Mouse (Mus musculus) MEL (cell line): ENCODE data around the gene Gm10203. TPM values are rescaled to one million over a fixed set of nuclear protein-coding genes. Genes with fewer than 3 reads are reported as not detected.

Experiments used
- DNase-seq: peaks from one replicate; pipeline ENCODE4 v3.0.0; 2011; ENCODE audit warnings: low read depth, low spot score
- H3K27ac ChIP-seq: 2 replicates; pipeline ENCODE4 v1.5.1; 2012; ENCODE audit warnings: low read depth, mild to moderate bottlenecking, control low read depth, low read length, moderate library complexity; ENCODE audit not compliant: control insufficient read depth
- H3K27me3 ChIP-seq, 2 experiments: fragments of 150-350 bp in 1 of 2; sonication (generic) in 1 of 2; 2 replicates each; pipeline ENCODE4 v1.6.1; 2012; ENCODE audit warnings: low read length in 2 of 2, mild to moderate bottlenecking in 2 of 2, improper control_type of control experiment in 1 of 2, moderate library complexity in 1 of 2; ENCODE audit not compliant: insufficient read depth in 2 of 2, control insufficient read depth in 1 of 2
- H3K36me3 ChIP-seq, 2 experiments: 2 replicates each; pipeline ENCODE4 v1.6.1; 2012 to 2014; ENCODE audit warnings: low read length in 2 of 2, improper control_type of control experiment in 1 of 2, inconsistent platforms in 1 of 2, mild to moderate bottlenecking in 1 of 2; ENCODE audit not compliant: insufficient read depth in 2 of 2, control insufficient read depth in 1 of 2
- H3K4me1 ChIP-seq, 2 experiments: fragments of 150-350 bp in 1 of 2; sonication (generic) in 1 of 2; 2 replicates each; pipeline ENCODE4 v1.6.1; 2012; ENCODE audit warnings: low read length in 2 of 2, improper control_type of control experiment in 1 of 2, mild to moderate bottlenecking in 1 of 2; ENCODE audit not compliant: insufficient read depth in 2 of 2, control insufficient read depth in 1 of 2
- H3K4me3 ChIP-seq, 2 experiments: fragments of 150-350 bp in 1 of 2; sonication (generic) in 1 of 2; 2 replicates each; pipeline ENCODE4 v1.5.1; 2012; ENCODE audit warnings: low read depth in 2 of 2, low read length in 2 of 2, mild to moderate bottlenecking in 2 of 2, moderate library complexity in 2 of 2, control low read depth in 1 of 2, improper control_type of control experiment in 1 of 2; ENCODE audit not compliant: control insufficient read depth in 1 of 2, insufficient read depth in 1 of 2
- H3K79me2 ChIP-seq: 2 replicates; pipeline ENCODE4 v1.6.1; 2012; ENCODE audit warnings: mild to moderate bottlenecking, low read length, moderate library complexity; ENCODE audit not compliant: control insufficient read depth, poor library complexity, insufficient read depth
- H3K9ac ChIP-seq: 2 replicates; pipeline ENCODE4 v1.6.1; 2012; ENCODE audit warnings: low read depth, mild to moderate bottlenecking, control low read depth, low read length, moderate library complexity; ENCODE audit not compliant: control insufficient read depth, poor library complexity, severe bottlenecking
- H3K9me3 ChIP-seq: fragments of 150-350 bp; sonication (generic); replicated peaks from 2 replicates; pipeline ENCODE4 v1.6.1; 2012; ENCODE audit warnings: mild to moderate bottlenecking, low read length, improper control_type of control experiment, moderate library complexity; ENCODE audit not compliant: insufficient read depth
- CHD1 ChIP-seq: IDR thresholded peaks from 2 replicates; pipeline ENCODE4 v1.6.1; 2012; ENCODE audit warnings: low read depth, mild to moderate bottlenecking, inconsistent platforms, low read length, improper control_type of control experiment
- GABPA ChIP-seq: IDR thresholded peaks from 2 replicates; pipeline ENCODE4 v1.6.1; 2012; ENCODE audit warnings: low read depth, mild to moderate bottlenecking, inconsistent platforms, low read length, improper control_type of control experiment, moderate library complexity
- JUND ChIP-seq: IDR thresholded peaks from 2 replicates; pipeline ENCODE4 v1.6.1; 2011; ENCODE audit warnings: low read depth, mild to moderate bottlenecking, improper control_type of control experiment, low read length
- MAFK ChIP-seq: IDR thresholded peaks from 2 replicates; pipeline ENCODE4 v1.6.1; 2011; ENCODE audit warnings: low read depth, mild to moderate bottlenecking, low read length, improper control_type of control experiment, borderline replicate concordance
- MEF2A ChIP-seq: IDR thresholded peaks from 2 replicates; pipeline ENCODE4 v1.6.1; 2014; ENCODE audit warnings: low read depth, mild to moderate bottlenecking, inconsistent platforms, low read length, improper control_type of control experiment; ENCODE audit not compliant: poor library complexity, insufficient replicate concordance, severe bottlenecking; ENCODE audit errors: extremely low read depth
- MXI1 ChIP-seq: IDR thresholded peaks from 2 replicates; pipeline ENCODE4 v1.6.1; 2011; ENCODE audit warnings: mild to moderate bottlenecking, low read depth, low read length, improper control_type of control experiment
- MYB ChIP-seq: IDR thresholded peaks from 2 replicates; pipeline ENCODE4 v1.6.1; 2011; ENCODE audit warnings: mild to moderate bottlenecking, low read depth, low read length, improper control_type of control experiment
- POLR2AphosphoS2 ChIP-seq: IDR thresholded peaks from 2 replicates; pipeline ENCODE4 v1.6.1; 2011; ENCODE audit warnings: low read length, improper control_type of control experiment
- POLR2AphosphoS5 ChIP-seq: IDR thresholded peaks from 2 replicates; pipeline ENCODE4 v1.6.1; 2012; ENCODE audit warnings: low read depth, borderline replicate concordance, mild to moderate bottlenecking, inconsistent platforms, low read length, moderate library complexity, mixed read lengths
- RAD21 ChIP-seq: IDR thresholded peaks from 2 replicates; pipeline ENCODE4 v1.6.1; 2011; ENCODE audit warnings: mild to moderate bottlenecking, low read depth, low read length, improper control_type of control experiment
- RCOR1 ChIP-seq: IDR thresholded peaks from 2 replicates; pipeline ENCODE4 v1.6.1; 2012; ENCODE audit warnings: low read depth, mild to moderate bottlenecking, inconsistent platforms, low read length, improper control_type of control experiment
- TAL1 ChIP-seq: IDR thresholded peaks from 2 replicates; pipeline ENCODE4 v1.6.1; 2012; ENCODE audit warnings: mild to moderate bottlenecking, inconsistent platforms, low read length, moderate library complexity, mixed read lengths
- UBTF ChIP-seq: IDR thresholded peaks from 2 replicates; pipeline ENCODE4 v1.6.1; 2012; ENCODE audit warnings: low read depth, mild to moderate bottlenecking, inconsistent platforms, low read length, improper control_type of control experiment, moderate library complexity, borderline replicate concordance; ENCODE audit not compliant: insufficient read depth
- USF2 ChIP-seq, 2 experiments: IDR thresholded peaks; 2 replicates each; pipeline ENCODE4 v1.6.1; 2011 to 2012; ENCODE audit warnings: improper control_type of control experiment in 2 of 2, low read length in 2 of 2, borderline replicate concordance in 1 of 2, inconsistent platforms in 1 of 2, low read depth in 1 of 2, mild to moderate bottlenecking in 1 of 2; ENCODE audit not compliant: insufficient read depth in 1 of 2
- ZC3H11A ChIP-seq: IDR thresholded peaks from 2 replicates; pipeline ENCODE4 v1.6.1; 2012; ENCODE audit warnings: low read depth, mild to moderate bottlenecking, inconsistent platforms, low read length, improper control_type of control experiment
- ZKSCAN1 ChIP-seq: IDR thresholded peaks from 2 replicates; pipeline ENCODE4 v1.6.1; 2012; ENCODE audit warnings: low read depth, mild to moderate bottlenecking, inconsistent platforms, low read length, improper control_type of control experiment, moderate library complexity
- ZMIZ1 ChIP-seq: IDR thresholded peaks from 2 replicates; pipeline ENCODE4 v1.6.1; 2012; ENCODE audit warnings: low read depth, mild to moderate bottlenecking, inconsistent platforms, low read length, improper control_type of control experiment, moderate library complexity
- polyA plus RNA-seq, 2 experiments: library from polyadenylated mRNA; stranded (reverse) in 1 of 2; unstranded in 1 of 2; fragments of >175 nt in 1 of 2; fragments of >200 nt in 1 of 2; gene quantifications; 2 replicates each; pipeline versions ENCODE4 v1.2.1 to v1.2.4; 2012; ENCODE audit warnings: low replicate concordance in 2 of 2, low read depth in 1 of 2; ENCODE audit not compliant: insufficient read length in 2 of 2, insufficient read depth in 1 of 2, missing spikeins in 1 of 2
- total RNA-seq: library from RNA; depleted of rRNA; stranded (reverse); fragments of 300-350 nt; gene quantifications from 2 replicates; pipeline ENCODE4 v1.2.3, GENCODE M21; 2012

The Gm10203 gene
- total and polyA plus RNA-seq, 3 experiments = not detected

DNA sequence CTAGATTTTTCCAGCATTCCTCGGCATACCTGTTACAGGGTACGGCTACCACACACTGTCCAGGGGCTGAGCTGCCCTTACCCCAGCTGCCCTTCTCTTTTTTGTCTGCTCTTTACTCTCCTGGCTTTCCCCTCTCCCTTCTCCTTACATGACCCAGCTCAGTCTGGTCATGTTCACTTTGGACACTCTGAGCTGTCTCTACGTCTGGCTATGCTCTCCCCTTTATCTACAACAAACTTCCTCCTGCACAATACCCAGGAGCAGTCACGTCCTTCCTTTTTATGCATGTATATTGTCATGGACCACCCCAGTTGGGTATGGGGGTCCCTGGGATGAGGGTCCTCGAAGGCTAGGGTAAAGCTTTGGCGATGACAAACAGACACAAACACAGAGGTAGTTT, 5.7 kb downstream of the Gm10203 start:
- Histone ChIP-seq H3K4me3 (no peak overlapping the region), H3K27me3 (no peaks in the 10 kb centered on the region), H3K4me1 (peaks cover 0 to 8% of the 10 kb centered on the region in 2 experiments; a peak in 2 of 4 replicates), H3K36me3 (0 out of 4 replicates have a peak, but pooled peaks cover 0 to 2% of the 10 kb centered on the region in 2 experiments), H3K9me3 (no peaks in the 10 kb centered on the region), H3K9ac (no peak overlapping the region), H3K79me2 (no peaks in the 10 kb centered on the region), H3K27ac (no peak overlapping the region)
- no peak for DNase-seq
- TF ChIP-seq MXI1 (no peak), ZMIZ1 (no peak), RCOR1 (no peak), ZKSCAN1 (no peak), POLR2AphosphoS5 (no peak), MEF2A (no peak), MYB (no peak)

DNA sequence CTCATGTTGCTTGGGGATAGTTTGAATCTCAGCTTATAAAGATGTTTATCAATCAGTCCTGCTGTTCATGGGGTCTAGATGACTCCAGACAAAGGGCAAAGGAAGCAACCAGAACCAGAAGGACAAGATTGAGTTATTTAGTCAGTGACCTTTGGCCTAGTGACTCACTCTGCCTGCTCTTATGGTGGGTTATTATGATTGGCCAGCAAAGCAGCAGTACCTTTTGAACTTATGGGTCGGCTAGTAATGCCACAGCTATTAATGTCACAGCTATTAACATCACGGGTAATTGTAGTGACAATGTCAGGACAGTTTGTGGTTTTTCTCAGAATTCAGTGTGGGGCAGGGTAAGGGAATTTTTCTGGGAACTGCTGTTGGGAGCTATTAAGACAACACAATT, 8.0 kb downstream of the Gm10203 start:
- H3K9ac ChIP-seq = no peak overlapping the region
- H3K36me3 ChIP-seq = peaks cover 0 to 10% of the 10 kb centered on the region in 2 experiments; a peak in 1 of 4 replicates
- no peak for DNase-seq
- H3K27me3 ChIP-seq = no peaks in the 10 kb centered on the region
- peaks cover 0 to 7% of the 10 kb centered on the region in 2 experiments; a peak in 3 of 4 replicates for H3K4me1 ChIP-seq
- no peak overlapping the region for H3K27ac ChIP-seq
- H3K4me3 ChIP-seq = no peak overlapping the region
- H3K9me3 ChIP-seq = no peaks in the 10 kb centered on the region
- H3K79me2 ChIP-seq = 0 out of 2 replicates have a peak, but pooled peaks cover 1% of the 10 kb centered on the region
- TF ChIP-seq UBTF = no peak
- TF ChIP-seq TAL1 = no peak
- TF ChIP-seq MYB = no peak
- TF ChIP-seq USF2 (IDR thresholded peaks at IDR 0.05; ENCODE audit: borderline replicate concordance in 1 of 2, insufficient read depth in 1 of 2, low read depth in 1 of 2, low read length in 2 of 2) = no peak
- no peak for TF ChIP-seq JUND
- no peak for TF ChIP-seq ZMIZ1
- TF ChIP-seq RCOR1 = no peak
- TF ChIP-seq ZKSCAN1 = no peak
- TF ChIP-seq MAFK = no peak
- TF ChIP-seq CHD1 = no peak
- TF ChIP-seq RAD21 = no peak
- no peak for TF ChIP-seq POLR2AphosphoS2
- TF ChIP-seq ZC3H11A = no peak
- no peak for TF ChIP-seq GABPA
